Mouse (Mus musculus) B cell, adult 67 days (primary cell): ENCODE measurements around the gene Fam166b. TPM values are rescaled to one million over a fixed set of nuclear protein-coding genes. Genes with fewer than 3 reads are reported as not detected.

Experiments used
- total RNA-seq, 2 experiments: library from RNA; stranded (reverse); gene quantifications; 4 replicates each; pipeline ENCODE4 v1.2.4; 2023

Fam166b gene
- not detected for total RNA-seq

GRCm38 (mm10) chr4:43428946-43429345 lies at the start of gene Fam166b:
TSS of gene Fam166b (minus strand) at chr4:43429134.

GRCm38 (mm10) chr4:43454041-43454836 lies 25.3 kb upstream of the Fam166b start, which contains the start of gene Cd72:
TSS of gene Cd72 (minus strand) at chr4:43454628.

GRCm38 (mm10) chr4:43441639-43442038 lies 12.7 kb upstream of the Fam166b start, which contains the start of gene Tesk1:
TSS of gene Tesk1 (plus strand) at chr4:43441939.

GRCm38 (mm10) chr4:43381408-43382154 lies 47.4 kb downstream of the Fam166b start, which contains the start of gene Rusc2:
TSS of gene Rusc2 (plus strand) at chr4:43381979.

Other genes with a start within 250 kb of the Fam166b start
- not detected for gene Atp8b5, start 162.0 kb downstream of the Fam166b start, total RNA-seq
- not detected for gene Rusc2, start 47.2 kb downstream of the Fam166b start, total RNA-seq
- 10 to 100 TPM; 71.2 to 74.1 TPM for gene Tesk1, start 12.8 kb upstream of the Fam166b start, total RNA-seq
- gene Cd72, start 25.5 kb upstream of the Fam166b start, total RNA-seq: 100 to 1,000 TPM; 512 to 548 TPM
- gene Sit1, start 54.6 kb upstream of the Fam166b start, total RNA-seq: 10 to 100 TPM; 10.3 to 18.2 TPM
- gene Ccdc107, start 63.8 kb upstream of the Fam166b start, total RNA-seq: 10 to 100 TPM; 27.5 to 31.2 TPM
- gene Arhgef39, start 70.6 kb upstream of the Fam166b start, total RNA-seq: 1 to 10 TPM; 1.5 to 2.7 TPM
- under 1 TPM; 0.32 to 0.86 TPM for gene Car9, start 77.8 kb upstream of the Fam166b start, total RNA-seq
- gene Tpm2, start 94.6 kb upstream of the Fam166b start, total RNA-seq: not detected
- gene Creb3, start 133.2 kb upstream of the Fam166b start, total RNA-seq: 10 to 100 TPM; 68.9 to 74.4 TPM
- gene Tln1, start 133.6 kb upstream of the Fam166b start, total RNA-seq: 100 to 1,000 TPM; 274 to 317 TPM
- gene Rgp1, start 149.6 kb upstream of the Fam166b start, total RNA-seq: 10 to 100 TPM; 55.0 to 64.4 TPM
- 10 to 100 TPM; 43.2 to 50.3 TPM for gene Gba2, start 149.7 kb upstream of the Fam166b start, total RNA-seq
- not detected for gene Msmp, start 155.4 kb upstream of the Fam166b start, total RNA-seq
- 1 to 10 TPM; 1.4 to 4.2 TPM for gene Npr2, start 202.8 kb upstream of the Fam166b start, total RNA-seq
- under 1 TPM in 1 of 2 experiments, not detected in 1; 0.52 TPM for gene Spag8, start 224.5 kb upstream of the Fam166b start, total RNA-seq
- gene Hint2, start 227.3 kb upstream of the Fam166b start, total RNA-seq: 10 to 100 TPM; 21.1 to 23.2 TPM
- 1 to 10 TPM; 3.4 to 5.9 TPM for gene Tmem8b, start 239.8 kb upstream of the Fam166b start, total RNA-seq
- gene Fam221b, start 240.0 kb upstream of the Fam166b start, total RNA-seq: under 1 TPM in 1 of 2 experiments, not detected in 1; 0.15 TPM